Mouse (Mus musculus): ENCODE results near the gene Urm1. TPM values are rescaled to one million over a fixed set of nuclear protein-coding genes. Genes with fewer than 3 reads are reported as not detected.

The Urm1 gene
- total and polyA plus RNA-seq, 2 experiments from 2014 or later: 30.7 to 66.9 TPM

GRCm38 (mm10) chr2:29787104-29787917, 32.6 kb upstream of the Urm1 start, which contains the start of gene Coq4:
Coq4 (plus strand) TSS chr2:29787493.
- no peak for TF ChIP-seq CTCF (IDR thresholded peaks at IDR 0.05)
- Histone ChIP-seq H3K4me2 (ENCODE audit: low read depth, low read length, poor library complexity, severe bottlenecking) (peak within 1 kb of the TSS; percentile 81), H3K4me3 (ENCODE audit: low read depth, low read length) (peak within 1 kb of the TSS; percentile 80), H3K27ac (ENCODE audit: low read depth, low read length) (peak within 1 kb of the TSS; percentile 81), H3K9me3 (ENCODE audit: low read length) (no peaks in the 10 kb centered on the region), H3K27me3 (ENCODE audit: insufficient read depth, low read length) (no peaks in the 10 kb centered on the region), H3K4me1 (ENCODE audit: insufficient read depth, low read length) (0 out of 2 replicates have a peak, but pooled peaks cover 4% of the 10 kb centered on the region), H3K9ac (replicated peaks; ENCODE audit: low read length, poor library complexity, severe bottlenecking) (peak within 1 kb of the TSS; percentile 75), H3K36me3 (ENCODE audit: insufficient read depth, low read length) (peaks cover 52% of the 10 kb centered on the region)
- peak; percentile 96 for DNase-seq (ENCODE audit: low spot score)
- peak; percentile 85 for ATAC-seq (ENCODE audit: low FRiP score)
- 2% methylated on average over 31 of the region's 31 CpGs for WGBS

GRCm38 (mm10) chr2:29787937-29788681, 31.8 kb upstream of the Urm1 start, which contains the start of gene Trub2:
Trub2 (minus strand) TSS chr2:29788502.
- peak within 1 kb of the TSS; percentile 81 for H3K4me2 ChIP-seq (ENCODE audit: low read depth, low read length, poor library complexity, severe bottlenecking)
- ATAC-seq (ENCODE audit: low FRiP score) (peak; percentile 85), DNase-seq (ENCODE audit: low spot score) (peak; percentile 85)
- H3K4me3 ChIP-seq (ENCODE audit: low read depth, low read length): peak within 1 kb of the TSS; percentile 80
- WGBS: under 1% methylated on average over 45 of the region's 45 CpGs
- peak within 1 kb of the TSS; percentile 75 for H3K9ac ChIP-seq (replicated peaks; ENCODE audit: low read length, poor library complexity, severe bottlenecking)
- H3K27me3 ChIP-seq (ENCODE audit: insufficient read depth, low read length): no peaks in the 10 kb centered on the region
- H3K9me3 ChIP-seq (ENCODE audit: low read length): no peaks in the 10 kb centered on the region
- H3K36me3 ChIP-seq (ENCODE audit: insufficient read depth, low read length): peaks cover 48% of the 10 kb centered on the region
- H3K27ac ChIP-seq (ENCODE audit: low read depth, low read length): peak within 1 kb of the TSS; percentile 81
- H3K4me1 ChIP-seq (ENCODE audit: insufficient read depth, low read length): 0 out of 2 replicates have a peak, but pooled peaks cover 4% of the 10 kb centered on the region
- no peak for TF ChIP-seq CTCF (IDR thresholded peaks at IDR 0.05)

GRCm38 (mm10) chr2:29792772-29793487, 26.9 kb upstream of the Urm1 start:
- ATAC-seq (ENCODE audit: low FRiP score) (no peak), DNase-seq (ENCODE audit: low spot score) (no peak)
- Histone ChIP-seq H3K4me1 (ENCODE audit: insufficient read depth, low read length) (no peaks in the 10 kb centered on the region), H3K27me3 (ENCODE audit: insufficient read depth, low read length) (no peaks in the 10 kb centered on the region), H3K36me3 (ENCODE audit: insufficient read depth, low read length) (peaks cover 48% of the 10 kb centered on the region), H3K4me3 (ENCODE audit: low read depth, low read length) (no peak overlapping the region), H3K27ac (ENCODE audit: low read depth, low read length) (no peak overlapping the region), H3K4me2 (ENCODE audit: low read depth, low read length, poor library complexity, severe bottlenecking) (no peak overlapping the region), H3K9me3 (ENCODE audit: low read length) (no peaks in the 10 kb centered on the region), H3K9ac (replicated peaks; ENCODE audit: low read length, poor library complexity, severe bottlenecking) (no peak overlapping the region)
- no peak for TF ChIP-seq CTCF (IDR thresholded peaks at IDR 0.05)
- 95% methylated on average over 2 of the region's 2 CpGs for WGBS

GRCm38 (mm10) chr2:29802075-29802826, 17.6 kb upstream of the Urm1 start, which contains the start of gene Slc27a4:
Slc27a4 (plus strand) TSS chr2:29802634.
- 5% methylated on average over 27 of the region's 28 CpGs for WGBS
- Histone ChIP-seq H3K36me3 (ENCODE audit: insufficient read depth, low read length) (peaks cover 28% of the 10 kb centered on the region), H3K27me3 (ENCODE audit: insufficient read depth, low read length) (no peaks in the 10 kb centered on the region), H3K27ac (ENCODE audit: low read depth, low read length) (peak within 1 kb of the TSS; percentile 85), H3K4me3 (ENCODE audit: low read depth, low read length) (peak within 1 kb of the TSS; percentile 91), H3K9me3 (ENCODE audit: low read length) (no peaks in the 10 kb centered on the region), H3K4me1 (ENCODE audit: insufficient read depth, low read length) (peaks cover 3% of the 10 kb centered on the region; the same call in 1 of the 2 replicates), H3K9ac (replicated peaks; ENCODE audit: low read length, poor library complexity, severe bottlenecking) (peak within 1 kb of the TSS; percentile 95), H3K4me2 (ENCODE audit: low read depth, low read length, poor library complexity, severe bottlenecking) (peak within 1 kb of the TSS; percentile 61)
- ATAC-seq (ENCODE audit: low FRiP score) (peak; percentile 96), DNase-seq (ENCODE audit: low spot score) (peak; percentile 96)
- TF ChIP-seq CTCF (IDR thresholded peaks at IDR 0.05): peak; percentile 29; the same call in 1 of the 2 replicates

- no peak for TF ChIP-seq CTCF (IDR thresholded peaks at IDR 0.05)
- peak; percentile 74 for ATAC-seq (ENCODE audit: low FRiP score)
- DNase-seq (ENCODE audit: low spot score): peak; percentile 30
- H3K27me3 ChIP-seq (ENCODE audit: insufficient read depth, low read length): no peaks in the 10 kb centered on the region
- no peaks in the 10 kb centered on the region for H3K9me3 ChIP-seq (ENCODE audit: low read length)
- peaks cover 3% of the 10 kb centered on the region; the same call in 1 of the 2 replicates for H3K4me1 ChIP-seq (ENCODE audit: insufficient read depth, low read length)
- H3K36me3 ChIP-seq (ENCODE audit: insufficient read depth, low read length): peaks cover 34% of the 10 kb centered on the region
- H3K4me3 ChIP-seq (ENCODE audit: low read depth, low read length): peak overlapping the region; percentile 91
- H3K27ac ChIP-seq (ENCODE audit: low read depth, low read length): peak overlapping the region; percentile 85
- under 1% methylated on average over 30 of the region's 39 CpGs for WGBS
- H3K4me2 ChIP-seq (ENCODE audit: low read depth, low read length, poor library complexity, severe bottlenecking): peak overlapping the region; percentile 61
- H3K9ac ChIP-seq (replicated peaks; ENCODE audit: low read length, poor library complexity, severe bottlenecking): peak overlapping the region; percentile 95
These were observed 17.1 kb upstream of the Urm1 start for GRCm38 (mm10) chr2:29802827-29803201.
